Mouse (Mus musculus) layer of hippocampus, postnatal 36 days (tissue): ENCODE results near the gene Ccdc33. TPM values are rescaled to one million over a fixed set of nuclear protein-coding genes. Genes with fewer than 3 reads are reported as not detected.

Experiments
- DNase-seq, 2 experiments: peaks; one replicate each; pipeline ENCODE4 v3.0.0; 2022
- total RNA-seq, 2 experiments: library from RNA; stranded (reverse); gene quantifications; 2 replicates each; pipeline ENCODE4 v1.2.3; 2021

Gene Ccdc33
- total RNA-seq, 2 experiments from 2014 or later = 0.30 to 0.73 TPM

DNA sequence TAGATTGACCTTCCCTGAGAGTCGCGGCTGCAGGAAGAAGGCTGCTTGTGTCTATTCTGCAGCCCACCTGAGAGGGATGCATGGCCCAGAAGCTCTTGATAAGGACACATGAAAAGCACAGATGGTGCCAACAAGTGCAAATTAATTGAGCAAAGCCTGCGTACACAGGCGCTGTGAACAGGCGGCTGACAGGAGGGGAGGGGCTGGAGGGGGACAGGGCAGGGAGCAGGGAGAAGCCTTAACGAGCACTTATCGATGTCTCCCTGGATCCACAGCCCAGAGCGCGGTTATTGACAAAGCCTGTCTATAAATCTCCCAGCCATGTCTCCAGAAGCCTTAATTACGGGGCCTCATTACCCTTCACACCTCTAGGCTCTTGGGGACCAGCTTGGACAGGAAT is 73.8 kb downstream of the Ccdc33 start:
- DNase-seq = no peak

DNA sequence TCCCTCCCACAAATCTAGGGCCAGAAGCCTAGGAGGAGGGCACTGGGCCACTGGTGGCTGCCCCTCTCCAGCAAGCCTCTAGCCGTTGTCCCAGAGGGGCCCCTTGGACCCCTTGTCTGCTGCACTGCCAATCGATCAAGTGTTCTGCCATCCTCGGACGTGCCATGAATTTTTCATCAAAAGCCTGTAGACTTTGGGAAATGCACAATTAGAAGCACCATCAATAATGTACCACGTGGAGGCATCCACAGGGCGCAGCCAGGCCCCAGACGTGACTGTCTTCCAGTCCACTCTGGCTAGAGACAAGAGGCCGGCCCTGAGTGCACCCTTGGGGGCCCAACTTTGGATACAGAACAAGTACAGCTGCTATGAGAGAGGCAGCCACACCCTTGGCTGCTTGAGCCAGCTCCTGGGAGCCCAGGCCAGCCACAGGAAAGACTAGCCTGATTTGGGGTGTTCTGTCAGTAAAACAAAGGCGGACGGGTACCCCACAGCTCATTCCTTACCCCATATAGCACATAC is 75.1 kb downstream of the Ccdc33 start:
- DNase-seq = no peak

DNA sequence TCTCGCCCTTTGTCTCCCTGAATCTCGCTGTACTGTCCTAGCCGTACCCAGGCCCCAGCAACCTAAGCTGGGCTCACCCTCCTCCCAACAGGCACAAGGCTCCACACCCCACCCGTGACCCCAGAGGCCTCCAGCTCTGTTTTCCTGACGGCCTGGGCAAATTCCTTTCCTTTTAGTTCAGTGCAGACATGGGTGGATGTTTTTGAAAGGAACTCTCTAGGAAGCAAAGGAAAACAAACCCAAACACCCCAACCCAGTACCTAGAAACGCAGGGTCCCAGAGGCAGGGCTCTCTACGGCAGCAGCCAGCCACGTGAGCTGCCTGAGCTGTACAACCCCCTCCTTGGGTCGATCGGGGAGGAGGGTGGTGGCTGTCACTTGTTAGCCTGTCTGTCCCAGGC is 76.2 kb downstream of the Ccdc33 start:
- DNase-seq = no peak

DNA sequence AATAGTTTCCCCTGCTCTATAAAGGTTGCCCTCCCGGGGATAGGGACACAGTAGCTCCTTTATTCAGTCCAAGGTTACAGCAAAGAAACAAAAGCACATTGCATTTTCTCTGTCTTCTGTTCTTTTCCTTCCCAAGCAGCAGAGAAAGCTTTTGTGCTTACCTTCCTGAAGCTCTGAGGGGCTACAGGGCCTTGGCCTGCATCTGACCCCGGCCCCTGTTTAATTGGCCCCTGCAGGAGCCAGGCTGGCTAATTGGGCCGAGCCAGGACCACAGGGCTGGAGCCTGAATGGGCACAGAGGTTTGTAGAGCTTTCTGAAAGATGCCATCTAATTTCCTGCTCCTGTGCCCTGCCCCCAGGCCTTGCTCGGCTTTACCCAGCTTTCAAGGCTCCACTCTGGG is 77.6 kb downstream of the Ccdc33 start:
- no peak for DNase-seq

DNA sequence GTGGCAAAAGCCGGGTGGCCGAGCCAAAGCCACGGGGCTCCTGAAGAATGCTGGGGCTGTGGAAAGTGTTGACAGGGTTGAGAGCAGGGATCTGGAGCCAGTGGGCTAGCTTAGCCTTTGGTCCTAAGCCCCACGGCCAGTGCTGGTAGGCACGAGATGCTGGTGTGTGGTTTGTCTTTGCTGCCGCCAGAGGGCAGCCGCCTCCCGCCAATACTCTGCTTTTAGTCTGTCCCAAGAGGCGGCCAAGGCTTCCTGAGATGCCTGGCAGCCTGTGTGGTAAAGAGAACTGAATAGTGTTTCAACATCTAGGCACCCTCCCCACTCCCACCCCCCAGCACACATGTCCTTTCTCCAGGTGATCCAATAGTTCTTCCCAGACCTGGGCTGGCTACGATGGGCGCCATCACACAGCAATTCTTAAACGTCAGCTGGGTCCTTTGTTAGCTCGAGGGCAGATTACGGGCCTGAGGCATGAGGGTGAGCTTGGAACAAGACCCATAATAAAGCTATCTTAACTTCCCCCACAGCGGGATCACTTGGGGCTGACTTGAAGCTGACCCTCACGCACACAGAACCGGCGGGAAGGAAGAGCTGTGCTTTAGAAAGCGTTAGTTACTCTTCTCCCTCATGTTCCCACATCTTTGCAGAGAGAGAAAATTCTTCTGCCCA is 80.0 kb downstream of the Ccdc33 start:
- DNase-seq = peak; percentile 70 to 73

DNA sequence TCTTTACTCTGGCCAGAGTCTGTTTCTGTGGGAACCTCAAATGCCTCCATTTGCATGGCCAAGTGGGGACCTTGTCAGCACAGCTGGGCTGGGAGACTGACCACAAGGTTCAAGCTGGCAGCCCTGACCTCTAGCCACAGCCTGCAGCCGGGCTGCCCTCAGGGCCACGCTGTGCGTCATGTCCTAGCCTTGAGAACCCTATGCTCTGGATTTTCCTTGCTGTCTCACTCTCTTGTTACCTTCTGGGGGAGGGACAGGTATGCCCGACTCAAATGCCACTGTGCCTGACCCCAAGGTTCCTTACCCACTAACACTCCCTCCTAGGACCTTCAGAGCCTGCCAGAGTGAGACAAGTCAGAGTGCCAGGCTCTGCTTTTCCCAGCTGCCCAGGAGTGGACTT is 81.7 kb downstream of the Ccdc33 start:
- DNase-seq = no peak

DNA sequence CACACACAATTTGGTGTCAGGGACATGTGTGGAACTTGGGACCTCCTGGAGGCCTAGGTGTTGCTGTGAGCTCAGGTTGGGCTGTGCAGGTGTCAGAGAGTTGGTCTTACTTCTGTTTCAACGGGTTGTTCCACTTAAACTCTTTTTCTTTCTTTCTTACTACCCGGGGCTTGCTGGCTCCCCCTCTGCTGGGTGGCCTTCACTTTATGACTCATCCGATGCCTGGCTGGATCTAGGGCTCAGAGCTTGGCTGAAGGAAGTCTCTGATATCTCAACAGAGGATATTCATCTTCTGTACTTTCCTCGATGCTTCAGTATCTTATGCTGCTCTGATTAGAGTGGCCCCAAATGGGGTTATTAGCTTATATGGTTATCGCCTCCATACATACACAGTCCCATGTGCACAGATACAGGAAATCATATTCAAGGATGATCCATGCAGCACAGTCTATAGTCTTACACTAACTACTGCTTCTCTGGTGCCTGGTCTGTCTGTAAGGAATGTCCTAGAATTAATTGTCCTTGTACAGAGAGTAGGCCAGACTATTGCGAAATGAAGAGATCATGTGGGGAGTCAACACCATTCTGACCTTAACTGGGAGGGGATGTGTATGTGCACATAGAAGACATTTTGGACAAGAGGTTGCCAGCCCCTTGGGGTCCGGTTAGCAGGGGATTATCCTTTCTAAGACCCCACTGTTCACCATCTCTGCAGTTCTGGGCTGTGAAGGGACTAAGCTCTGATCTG is 82.5 kb downstream of the Ccdc33 start:
- DNase-seq = peak in 1 of 2 experiments; percentile 15

DNA sequence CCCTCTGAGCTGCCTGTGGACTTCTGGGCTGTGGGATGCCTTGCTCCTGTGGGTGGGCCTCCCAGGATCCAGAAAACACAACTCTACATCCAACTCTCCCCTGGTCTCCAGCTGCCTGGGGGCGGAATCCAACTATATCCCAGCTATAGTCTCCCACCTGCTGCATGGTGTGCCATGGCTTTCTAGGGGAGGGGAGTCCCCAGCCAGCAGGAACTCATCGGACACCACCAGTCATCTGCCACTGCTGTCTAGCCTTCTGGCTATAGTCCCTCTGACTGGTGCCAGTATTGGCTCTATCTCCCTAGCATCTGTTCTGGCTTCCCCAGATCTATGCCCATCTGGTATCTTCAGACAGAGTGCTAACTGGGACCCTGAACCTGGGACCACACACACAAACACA is 83.1 kb downstream of the Ccdc33 start:
- peak; percentile 59 to 60 for DNase-seq

DNA sequence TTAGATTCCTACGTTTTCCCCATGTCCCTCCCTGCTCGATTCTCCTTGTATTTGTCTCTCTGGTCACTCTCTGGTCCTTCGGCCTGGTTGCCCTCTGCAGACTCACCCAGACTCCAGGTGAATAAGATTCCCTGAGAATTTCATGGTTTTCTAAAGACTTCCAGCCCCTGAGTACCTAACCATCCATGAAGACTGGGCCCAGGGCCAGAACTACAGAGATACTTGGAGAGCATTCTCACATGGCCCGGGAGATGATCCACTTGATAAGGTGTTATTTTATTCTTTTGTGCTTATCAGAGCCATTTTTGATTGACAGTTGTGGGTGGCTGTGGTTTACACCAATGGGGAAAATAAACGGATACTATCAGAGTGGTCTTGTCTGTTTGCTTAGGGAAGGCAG is 86.7 kb downstream of the Ccdc33 start:
- no peak for DNase-seq

DNA sequence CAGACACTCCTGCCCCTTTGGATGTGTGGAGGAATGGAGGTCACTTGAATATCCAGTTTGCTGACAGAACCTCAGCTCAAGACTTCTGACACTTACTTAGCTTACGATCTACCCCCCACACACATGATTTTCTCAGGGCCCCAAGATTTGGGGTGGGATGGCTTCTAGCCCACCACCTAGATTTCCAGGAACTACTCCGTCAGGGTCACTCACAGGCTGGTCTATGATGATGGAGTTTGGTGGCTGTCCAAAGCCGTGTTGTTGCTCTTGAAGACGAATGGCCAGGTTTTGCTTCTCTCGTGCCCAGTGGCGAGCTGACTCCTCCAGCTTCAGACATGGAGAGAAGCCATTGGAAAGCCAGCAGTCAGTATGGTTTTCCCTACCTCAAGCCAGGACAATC is 89.0 kb downstream of the Ccdc33 start:
- no peak for DNase-seq

DNA sequence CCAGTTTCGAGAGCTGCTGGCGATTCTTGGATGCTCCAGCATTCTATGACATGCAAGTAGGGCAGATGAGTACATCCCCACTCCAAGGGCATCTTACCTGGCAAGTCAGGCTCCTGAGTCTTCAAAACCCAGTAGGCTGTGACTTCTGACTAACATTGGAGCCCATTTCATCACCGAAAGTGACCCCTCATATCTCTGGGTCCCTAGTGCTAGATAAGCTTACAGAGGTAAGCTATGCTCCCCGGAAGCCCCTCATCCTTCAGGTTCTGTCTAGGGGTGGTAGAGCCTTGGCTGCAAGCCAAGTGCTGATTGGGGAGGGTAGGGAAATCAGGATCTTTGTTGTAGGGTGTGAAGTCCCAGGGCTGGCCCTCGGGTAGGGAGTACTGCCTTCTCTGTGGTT is 89.8 kb downstream of the Ccdc33 start:
- DNase-seq = no peak

DNA sequence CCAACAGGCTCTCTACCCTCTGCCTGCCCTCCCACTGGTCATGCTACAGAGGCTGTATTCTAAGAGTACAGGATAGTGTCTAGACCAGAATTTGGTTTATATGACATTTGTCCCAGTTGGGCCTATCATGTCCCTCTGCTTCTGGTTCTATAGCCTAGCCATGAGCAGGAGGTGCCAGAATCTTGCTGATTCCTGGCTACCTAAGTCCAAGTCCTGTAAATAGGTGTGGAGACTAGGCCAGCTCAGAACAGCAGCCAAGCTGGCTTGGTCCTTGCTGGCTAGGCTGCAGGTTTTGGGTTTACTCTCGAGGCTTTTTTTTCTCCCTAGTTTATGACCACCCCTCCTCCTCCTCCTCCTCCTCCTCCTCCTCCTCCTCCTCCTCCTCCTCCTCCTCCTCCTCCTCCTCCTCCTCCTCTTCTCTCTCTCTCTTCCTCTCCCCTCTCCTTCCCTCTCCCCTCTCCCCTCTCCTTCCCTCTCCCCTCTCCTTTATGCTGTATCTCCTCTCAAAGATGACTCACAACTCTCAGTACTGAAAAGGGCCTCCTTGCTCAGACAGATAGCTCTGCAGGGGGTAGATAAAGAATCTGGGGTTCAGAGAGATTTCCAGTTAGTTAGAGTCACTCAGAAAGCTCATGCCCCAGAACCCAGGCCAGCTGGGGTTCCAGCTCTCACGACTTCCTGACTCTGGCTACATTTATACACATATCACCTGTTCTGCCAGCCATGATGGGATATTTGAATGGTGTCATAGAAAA is 91.0 kb downstream of the Ccdc33 start:
- DNase-seq = no peak

DNA sequence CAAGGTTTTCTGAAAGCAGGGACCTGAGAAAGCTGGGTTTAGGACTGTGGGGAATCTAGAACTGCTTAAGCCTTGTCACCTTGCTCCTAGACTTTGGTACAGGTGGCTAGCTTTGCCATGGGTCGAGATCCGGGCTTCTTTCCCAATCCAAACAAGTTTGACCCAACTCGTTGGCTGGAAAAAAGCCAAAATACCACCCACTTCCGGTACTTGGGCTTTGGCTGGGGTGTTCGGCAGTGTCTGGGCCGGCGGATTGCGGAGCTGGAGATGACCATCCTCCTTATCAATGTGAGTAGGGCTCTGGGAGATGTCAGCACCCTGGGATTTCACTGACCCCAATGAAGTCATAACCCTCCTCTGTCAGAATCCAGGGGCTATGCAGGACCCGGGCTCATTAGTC is 92.6 kb downstream of the Ccdc33 start:
- no peak for DNase-seq

DNA sequence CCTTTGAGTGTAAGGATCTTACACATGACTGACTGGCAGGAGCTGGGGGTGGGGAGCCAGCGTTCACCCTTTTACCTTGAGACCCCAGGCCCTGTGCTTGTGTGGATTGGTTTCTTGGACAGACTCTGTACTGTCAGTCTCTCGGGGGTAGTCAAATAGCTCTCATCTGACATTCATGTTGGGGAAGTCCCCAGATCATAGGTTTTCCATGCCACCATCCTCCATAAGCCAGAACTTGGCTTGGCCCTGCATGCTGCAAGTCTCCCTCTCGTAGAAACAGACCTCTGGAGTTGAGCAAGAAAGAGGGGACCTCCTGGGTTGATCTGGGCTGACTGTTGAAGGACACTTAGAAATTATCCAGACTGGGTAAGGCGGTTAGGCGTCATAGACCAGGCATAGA is 100.2 kb downstream of the Ccdc33 start:
- DNase-seq = no peak

DNA sequence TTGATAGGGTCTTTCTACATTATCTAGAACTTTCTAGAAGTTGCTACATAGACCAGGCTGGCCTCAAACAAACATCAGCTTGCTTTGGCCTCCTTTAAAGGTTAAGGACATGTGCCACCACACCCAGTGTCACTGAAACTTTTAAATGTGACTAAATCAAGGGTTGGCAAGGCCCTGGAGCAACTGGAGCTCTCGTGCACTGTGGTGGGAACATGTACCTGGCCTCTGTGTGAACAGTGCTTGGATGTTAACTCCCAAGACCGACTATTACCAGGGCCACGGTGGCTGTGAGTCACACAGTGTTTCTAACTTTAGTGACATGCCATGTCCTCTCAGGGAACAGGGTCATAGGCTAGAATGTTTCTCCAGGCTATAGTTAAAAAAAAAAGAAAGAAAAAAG is 101.7 kb downstream of the Ccdc33 start:
- DNase-seq = no peak

DNA sequence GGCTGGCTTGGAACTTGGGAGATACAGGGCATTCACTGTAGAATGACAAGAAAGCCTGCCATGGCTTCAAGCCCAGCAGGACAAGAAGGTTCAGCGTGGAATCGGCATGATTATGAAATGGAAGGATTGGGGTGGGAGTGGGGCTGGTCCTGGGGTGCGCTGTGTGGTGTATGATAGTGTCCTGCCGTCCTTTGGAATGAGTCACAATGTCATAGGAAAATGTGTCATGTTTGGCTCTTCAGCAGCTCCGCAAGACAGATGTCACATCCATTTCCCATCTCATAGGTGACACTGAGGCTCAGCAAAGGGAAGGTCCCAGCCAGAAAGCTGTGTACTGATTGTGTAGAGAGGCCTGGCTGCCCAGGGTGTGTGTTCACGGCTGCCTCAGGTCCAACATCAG is 102.8 kb downstream of the Ccdc33 start:
- no peak for DNase-seq

DNA sequence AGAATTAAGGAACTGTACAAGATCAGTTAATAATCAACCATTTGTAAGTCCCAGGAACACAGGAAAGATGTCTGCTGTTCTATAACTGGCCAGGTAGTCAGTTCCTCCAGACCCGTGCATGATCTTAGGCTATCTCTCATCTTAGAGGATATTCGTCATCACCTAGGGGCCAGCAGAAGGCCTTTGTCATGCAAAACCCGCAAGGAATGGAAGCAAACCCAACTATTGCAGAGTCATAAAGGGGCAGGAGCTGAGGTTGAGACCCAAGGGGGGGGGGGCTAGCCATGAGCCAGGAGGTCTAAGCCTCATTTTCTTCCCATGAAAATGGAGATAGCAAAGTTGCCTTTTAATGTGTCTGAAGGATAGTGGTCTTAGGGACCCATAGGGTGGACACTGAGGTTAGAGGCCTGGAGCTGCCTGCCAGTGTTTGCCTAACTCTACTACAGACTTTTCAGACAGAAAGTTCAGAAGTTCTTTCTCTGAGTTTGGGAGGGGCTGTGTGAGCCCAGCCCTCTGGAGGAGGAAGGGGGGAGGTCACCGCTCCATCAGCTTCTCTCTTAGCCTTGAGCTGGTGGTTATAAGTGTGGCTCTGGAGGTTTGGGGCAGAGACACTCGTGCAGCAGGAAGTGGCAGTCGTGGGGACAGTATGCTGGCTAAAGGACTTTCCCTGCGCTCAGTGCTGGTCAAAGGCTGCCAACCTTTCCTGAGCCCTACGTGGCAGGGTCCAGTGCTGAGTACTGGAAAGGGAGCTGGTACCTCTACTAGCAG is 104.0 kb downstream of the Ccdc33 start:
- DNase-seq = no peak

DNA sequence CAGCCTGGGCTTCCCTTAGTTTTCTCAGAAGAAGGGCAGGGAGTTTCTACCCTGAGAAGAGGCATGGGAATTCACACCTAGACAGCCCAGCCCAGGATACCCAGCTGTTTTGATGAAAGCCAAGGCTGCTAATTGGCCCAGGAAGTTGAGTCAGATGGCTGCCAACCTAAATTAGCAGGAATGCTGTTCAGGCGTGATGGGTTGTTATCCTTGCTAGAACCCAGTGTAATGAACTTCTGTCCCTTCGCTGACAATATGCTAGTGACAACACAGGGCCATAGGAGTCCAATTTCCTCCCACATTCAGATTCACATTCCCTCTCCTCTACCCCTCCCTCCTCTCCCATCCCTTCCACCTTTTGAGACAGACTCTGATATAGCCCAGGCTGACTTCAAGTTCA is 105.7 kb downstream of the Ccdc33 start:
- no peak for DNase-seq

DNA sequence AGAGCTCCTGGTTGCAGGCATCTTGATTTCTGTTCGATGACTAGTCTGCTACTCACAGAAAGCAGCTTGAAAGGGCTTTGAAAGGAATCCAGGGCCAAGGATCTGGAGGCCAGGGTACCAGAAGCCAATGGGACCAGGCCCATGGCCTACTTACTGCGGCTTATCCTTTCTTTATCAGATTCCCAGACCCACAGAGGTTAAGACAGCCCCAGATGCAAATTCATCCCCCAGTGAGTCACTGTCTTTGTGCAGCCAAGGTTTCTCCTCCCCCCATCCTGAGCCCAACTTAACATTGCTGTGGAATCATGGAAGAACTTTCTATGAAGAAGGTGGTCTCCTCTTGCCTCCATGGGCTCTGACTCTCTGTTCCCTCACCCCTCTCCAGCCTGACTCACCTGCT is 106.1 kb downstream of the Ccdc33 start:
- DNase-seq = no peak

DNA sequence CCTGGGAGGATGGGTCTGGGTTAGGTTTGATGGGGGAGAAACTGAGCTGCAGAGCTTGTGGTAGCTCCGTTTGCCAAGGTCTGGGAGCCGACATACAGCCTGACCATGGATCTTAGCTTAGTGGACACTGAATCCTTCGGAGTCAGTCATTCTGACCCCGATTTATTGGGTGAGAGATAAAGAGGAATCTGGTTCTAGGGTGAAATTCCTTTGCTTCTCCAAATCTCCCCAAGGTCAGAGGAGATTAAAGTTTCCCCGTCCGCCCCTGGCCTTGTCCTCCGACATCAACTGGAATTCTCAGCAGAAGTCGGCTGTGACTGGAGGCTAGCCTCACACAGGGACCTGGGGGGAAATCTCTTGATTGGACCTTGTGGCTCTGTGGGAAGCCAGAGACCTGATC is 107.1 kb downstream of the Ccdc33 start:
- DNase-seq = no peak

DNA sequence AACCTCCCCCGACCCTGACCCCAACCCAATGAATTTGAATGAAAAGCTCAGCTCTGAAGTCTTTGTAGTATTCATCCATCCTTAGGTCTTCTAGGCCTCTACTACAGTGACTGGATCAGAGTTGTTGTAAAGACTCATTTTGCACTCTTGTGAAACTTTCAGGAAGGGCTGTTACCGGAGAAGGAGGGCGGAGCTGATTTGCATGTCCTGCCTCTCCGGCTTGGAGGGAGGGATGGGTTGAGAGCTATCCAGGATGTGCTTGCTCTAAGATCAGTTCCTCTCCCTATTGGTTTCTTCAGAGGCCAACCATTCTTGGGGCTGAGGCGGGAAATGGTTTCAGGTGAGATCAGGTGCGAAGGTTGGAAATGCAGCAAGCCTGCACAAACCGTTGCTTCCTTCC is 107.6 kb downstream of the Ccdc33 start:
- no peak for DNase-seq

DNA sequence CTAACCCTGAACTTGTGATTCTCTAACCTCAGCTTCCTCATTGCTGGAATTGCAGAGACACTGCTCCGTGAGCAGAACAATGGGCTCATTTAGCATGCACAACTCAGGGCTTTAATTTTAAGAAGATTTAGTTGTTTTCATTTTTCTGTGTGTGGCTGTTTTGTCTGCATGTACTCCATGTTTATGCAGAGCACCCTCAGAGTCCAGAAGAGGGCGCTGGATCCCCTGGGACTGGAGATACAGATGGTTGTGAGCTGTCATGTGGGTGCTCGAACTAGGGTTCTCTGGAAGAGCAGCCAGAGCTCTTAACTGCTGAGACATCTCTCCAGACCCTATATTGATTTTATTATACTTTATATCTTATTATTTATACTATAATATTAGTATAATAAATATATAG is 109.0 kb downstream of the Ccdc33 start:
- DNase-seq = no peak

DNA sequence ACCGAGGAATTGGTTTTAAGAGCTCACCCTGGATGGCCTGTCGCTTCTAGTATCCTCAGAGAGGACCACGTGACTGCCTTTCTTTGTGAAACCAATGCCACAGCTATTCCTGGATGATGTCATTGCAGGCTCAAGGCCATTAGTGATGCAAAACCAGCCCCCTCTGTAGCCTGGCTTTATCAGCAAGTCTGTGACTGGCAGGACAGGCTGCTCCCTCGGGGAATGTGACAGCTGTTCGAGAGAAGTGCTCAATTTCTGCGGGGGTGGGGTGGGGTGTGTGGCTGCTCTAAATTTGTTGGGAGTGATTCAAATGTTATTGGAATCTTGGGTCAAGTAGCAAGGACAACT is 109.6 kb downstream of the Ccdc33 start:
- peak; percentile 55 to 60 for DNase-seq
